Comparison of ENCODE assay signal across 8 mouse cellular contexts in genomic region chr7:72541521-72542478, GRCm38 (mm10).
DNase-seq lines count a peak whose midpoint lies in the region; ATAC-seq lines count a peak whose summit lies in the region.
"Had no signal": no experiment of that assay in that cellular context is flagged by ENCODE, and none has a peak within 500 bp of the region (broad histone marks: within the 10 kb centered on the region; RNA-seq: fewer than 3 reads in every experiment).

No protein-coding gene starts in this region.

- H3K27me3 ChIP-seq in forebrain, embryonic 11.5 days (ENCODE audit: control insufficient read depth, insufficient read depth, low read length), result no peaks in the 10 kb centered on the region
- H3K27me3 ChIP-seq in hindbrain, embryonic 15.5 days, result no peaks in the 10 kb centered on the region
- H3K27me3 ChIP-seq in neural tube, embryonic 13.5 days, result no peaks in the 10 kb centered on the region
- H3K27me3 ChIP-seq: liver, embryonic 15.5 days had no signal

- H3K36me3 ChIP-seq in forebrain, embryonic 11.5 days (ENCODE audit: control insufficient read depth, insufficient read depth, low read length), result no peaks in the 10 kb centered on the region
- no peaks in the 10 kb centered on the region for H3K36me3 ChIP-seq in hindbrain, embryonic 15.5 days
- no peaks in the 10 kb centered on the region for H3K36me3 ChIP-seq in neural tube, embryonic 13.5 days
- H3K36me3 ChIP-seq: liver, embryonic 15.5 days had no signal

- no peak overlapping the region for H3K4me2 ChIP-seq in forebrain, embryonic 11.5 days (ENCODE audit: low read depth, low read length, severe bottlenecking)
- H3K4me2 ChIP-seq in hindbrain, embryonic 15.5 days, result peak overlapping the region; percentile 22
- peak overlapping the region; percentile 39 for H3K4me2 ChIP-seq in neural tube, embryonic 13.5 days
- H3K4me2 ChIP-seq: liver, embryonic 15.5 days had no signal

- DNase-seq in ovary, postnatal 14 days (ENCODE audit: low spot score), result peak; percentile 16
- DNase-seq in ovary, adult 18-20 months (ENCODE audit: low spot score), result no peak
- DNase-seq in forebrain, embryonic 11.5 days (ENCODE audit: low spot score), result no peak
- DNase-seq in thymus, postnatal 25 days, result no peak
- no peak for DNase-seq in c-Kit-positive CD71-positive TER-119-positive erythroid progenitor cells, embryonic 14.5 days (ENCODE audit: low spot score)

- H3K27ac ChIP-seq in forebrain, embryonic 11.5 days (ENCODE audit: low read depth, low read length), result no peak overlapping the region
- H3K27ac ChIP-seq in hindbrain, embryonic 15.5 days (replicated peaks), result no peak overlapping the region
- peak overlapping the region; percentile 59 for H3K27ac ChIP-seq in neural tube, embryonic 13.5 days (replicated peaks)
- H3K27ac ChIP-seq: liver, embryonic 15.5 days had no signal

- H3K4me1 ChIP-seq in forebrain, embryonic 11.5 days (replicated peaks; ENCODE audit: control insufficient read depth, insufficient read depth, low read length), result peaks cover 4% of the 10 kb centered on the region; the same call in 1 of the 2 replicates
- H3K4me1 ChIP-seq in hindbrain, embryonic 15.5 days (replicated peaks), result peaks cover 12% of the 10 kb centered on the region
- H3K4me1 ChIP-seq in neural tube, embryonic 13.5 days (replicated peaks), result peaks cover 32% of the 10 kb centered on the region
- H3K4me1 ChIP-seq: liver, embryonic 15.5 days had no signal

- no peak overlapping the region for H3K4me3 ChIP-seq in forebrain, embryonic 11.5 days (ENCODE audit: low read depth, low read length)
- H3K4me3 ChIP-seq in hindbrain, embryonic 15.5 days, result no peak overlapping the region
- no peak overlapping the region for H3K4me3 ChIP-seq in neural tube, embryonic 13.5 days
- H3K4me3 ChIP-seq: liver, embryonic 15.5 days had no signal

- no peaks in the 10 kb centered on the region for H3K9me3 ChIP-seq in forebrain, embryonic 11.5 days (ENCODE audit: control insufficient read depth, low read length)
- no peaks in the 10 kb centered on the region for H3K9me3 ChIP-seq in hindbrain, embryonic 15.5 days
- H3K9me3 ChIP-seq in neural tube, embryonic 13.5 days, result no peaks in the 10 kb centered on the region
- H3K9me3 ChIP-seq: liver, embryonic 15.5 days had no signal

- ATAC-seq in forebrain, embryonic 11.5 days (replicated peaks; ENCODE audit: low FRiP score), result 0 out of 2 replicates have a peak, but pooled peaks have one; percentile 15
- ATAC-seq in hindbrain, embryonic 15.5 days (ENCODE audit: low FRiP score, low read depth), result peak; percentile 63; the same call in 1 of the 2 replicates
- 0 out of 2 replicates have a peak, but pooled peaks have one; percentile 40 for ATAC-seq in neural tube, embryonic 13.5 days (ENCODE audit: low read depth)

- WGBS in forebrain, embryonic 11.5 days, result 51% methylated on average over 14 of the region's 14 CpGs
- 18% methylated on average over 14 of the region's 14 CpGs for WGBS in hindbrain, embryonic 15.5 days
- 5% methylated on average over 14 of the region's 14 CpGs for WGBS in neural tube, embryonic 13.5 days

- no peak overlapping the region for H3K9ac ChIP-seq in forebrain, embryonic 11.5 days (ENCODE audit: low read length)
- no peak overlapping the region for H3K9ac ChIP-seq in hindbrain, embryonic 15.5 days
- 0 out of 2 replicates have a peak overlapping the region, but pooled peaks have one; percentile 35 for H3K9ac ChIP-seq in neural tube, embryonic 13.5 days
- H3K9ac ChIP-seq: liver, embryonic 15.5 days had no signal
